Mouse (Mus musculus) G1E (cell line): ENCODE measurements at regions not wholly inside any gene's neighbourhood (a gene's known extent, or its start where the extent isn't known, plus 50 kb on each side); places are given as distances from the start of the nearest gene placed in this dataset.

Experiments used
- CTCF ChIP-seq: IDR thresholded peaks from 2 replicates; pipeline ENCODE4 v1.5.1; 2012; ENCODE audit warnings: low read depth, low read length, inconsistent platforms, mixed read lengths
- GATA1 ChIP-seq: IDR thresholded peaks from 2 replicates; pipeline ENCODE4 v1.6.1; 2012; ENCODE audit warnings: borderline replicate concordance, low read length, inconsistent platforms, mixed read lengths
- GATA2 ChIP-seq: IDR thresholded peaks from 2 replicates; pipeline ENCODE4 v1.6.1; 2012; ENCODE audit warnings: low read depth, low read length, inconsistent platforms, borderline replicate concordance
- TAL1 ChIP-seq: conservative IDR thresholded peaks from 2 replicates; pipeline ENCODE4 v1.6.1; 2012; ENCODE audit warnings: low read depth, low read length, inconsistent platforms, mixed read lengths

DNA sequence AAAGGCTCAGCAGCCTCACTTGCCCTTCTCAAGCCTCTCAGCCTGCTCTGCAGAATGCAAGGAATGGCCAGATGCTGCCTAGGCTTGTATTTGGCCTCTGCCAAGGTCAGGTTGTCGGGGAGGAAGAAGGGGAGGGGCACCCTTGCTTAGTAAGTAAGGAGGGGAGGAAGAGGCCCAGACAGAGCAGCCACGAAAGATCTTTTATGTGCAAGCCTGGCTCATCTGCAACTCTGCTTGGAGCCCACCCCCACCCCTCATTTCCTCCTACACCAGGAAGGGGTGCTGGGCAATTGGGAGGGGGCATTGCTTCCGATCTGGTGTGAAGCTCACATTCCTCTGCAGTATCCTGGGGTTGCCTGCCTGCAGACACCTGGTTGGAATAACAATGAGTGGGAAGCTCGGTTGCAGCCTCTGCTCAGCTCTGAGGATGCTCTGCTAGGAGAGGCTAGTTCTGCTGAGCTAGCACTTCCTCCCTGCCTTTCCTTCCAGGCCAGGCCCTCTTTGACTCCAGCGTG, 1169.9 kb upstream of the A1bg start:
- no peak for TF ChIP-seq CTCF
- TF ChIP-seq TAL1, result no peak
- no peak for TF ChIP-seq GATA2
- TF ChIP-seq GATA1, result no peak
